Mouse (Mus musculus): ENCODE results near the gene Vmn2r23.
"Not testable (repeated sequence)": the region's sequence is repeated elsewhere in the genome, so short reads cannot be mapped to it uniquely, and the experiment has no call there.

The Vmn2r23 gene

GRCm38 (mm10) chr6:123702370-123702769 lies at the start of gene Vmn2r23:
Gene Vmn2r23, plus strand, starts transcription at chr6:123702670.
- no peak for DNase-seq

GRCm38 (mm10) chr6:123657040-123657439 lies 45.4 kb upstream of the Vmn2r23 start:
- DNase-seq = no peak

- DNase-seq = not testable (repeated sequence)
Observed at GRCm38 (mm10) chr6:123696639-123697038, 5.8 kb upstream of the Vmn2r23 start.

GRCm38 (mm10) chr6:123697213-123697612 lies 5.3 kb upstream of the Vmn2r23 start:
- DNase-seq = no peak

GRCm38 (mm10) chr6:123770031-123770430 lies 67.6 kb downstream of the Vmn2r23 start:
- DNase-seq = no peak

GRCm38 (mm10) chr6:123778579-123778978 lies 76.1 kb downstream of the Vmn2r23 start, which contains the start of gene Vmn2r24:
Gene Vmn2r24, plus strand, starts transcription at chr6:123778879.
- DNase-seq = no peak

- no peak for DNase-seq
Observed at GRCm38 (mm10) chr6:123784857-123785256, 82.4 kb downstream of the Vmn2r23 start.

GRCm38 (mm10) chr6:123793746-123794145 lies 91.3 kb downstream of the Vmn2r23 start:
- DNase-seq = no peak

All from cerebellum, postnatal 36 days (tissue).